Mouse (Mus musculus): ENCODE data around the gene Prmt8. TPM values are rescaled to one million over a fixed set of nuclear protein-coding genes. Genes with fewer than 3 reads are reported as not detected.
A peak's percentile ranks its signal among the peaks of the same experiment; 100 is the strongest.

The Prmt8 gene
- polyA plus RNA-seq, 1 experiment from 2014 or later, result 3.0 TPM

GRCm38 (mm10) chr6:127684981-127685380 is 84.3 kb downstream of the Prmt8 start:
- Histone ChIP-seq H3K9me3 (no peaks in the 10 kb centered on the region), H3K27me3 (no peaks in the 10 kb centered on the region; the same call in 1 of the 2 replicates), H3K36me3 (no peaks in the 10 kb centered on the region), H3K9ac (no peak overlapping the region), H3K4me1 (peaks cover 5% of the 10 kb centered on the region), H3K4me2 (replicated peaks) (no peak overlapping the region), H3K4me3 (no peak overlapping the region), H3K27ac (no peak overlapping the region)
- WGBS, result 68% methylated on average over 4 of the region's 4 CpGs
- no peak for ATAC-seq (ENCODE audit: insufficient number of reproducible peaks, insufficient read depth, low FRiP score, low TSS enrichment)

GRCm38 (mm10) chr6:127683561-127683960 is 85.7 kb downstream of the Prmt8 start:
- ATAC-seq (ENCODE audit: insufficient number of reproducible peaks, insufficient read depth, low FRiP score, low TSS enrichment), result no peak
- no peak overlapping the region for H3K4me3 ChIP-seq
- no peaks in the 10 kb centered on the region for H3K36me3 ChIP-seq
- H3K4me1 ChIP-seq, result no peaks in the 10 kb centered on the region
- H3K27ac ChIP-seq, result no peak overlapping the region
- no peak overlapping the region for H3K9ac ChIP-seq
- 51% methylated on average over 8 of the region's 8 CpGs for WGBS
- H3K27me3 ChIP-seq, result no peaks in the 10 kb centered on the region; the same call in 1 of the 2 replicates
- H3K9me3 ChIP-seq, result no peaks in the 10 kb centered on the region
- no peak overlapping the region for H3K4me2 ChIP-seq (replicated peaks)

GRCm38 (mm10) chr6:127680784-127681183 is 88.5 kb downstream of the Prmt8 start:
- no peak overlapping the region for H3K4me3 ChIP-seq
- H3K27me3 ChIP-seq, result no peaks in the 10 kb centered on the region; the same call in none of the 2 replicates
- H3K4me1 ChIP-seq, result no peaks in the 10 kb centered on the region
- H3K4me2 ChIP-seq (replicated peaks), result no peak overlapping the region
- no peak overlapping the region for H3K27ac ChIP-seq
- H3K9me3 ChIP-seq, result no peaks in the 10 kb centered on the region
- ATAC-seq (ENCODE audit: insufficient number of reproducible peaks, insufficient read depth, low FRiP score, low TSS enrichment), result no peak
- WGBS, result 89% methylated on average over 7 of the region's 7 CpGs
- no peaks in the 10 kb centered on the region for H3K36me3 ChIP-seq
- H3K9ac ChIP-seq, result no peak overlapping the region

GRCm38 (mm10) chr6:127678998-127679397 is 90.3 kb downstream of the Prmt8 start:
- H3K4me3 ChIP-seq, result no peak overlapping the region
- H3K4me2 ChIP-seq (replicated peaks), result no peak overlapping the region
- no peak overlapping the region for H3K27ac ChIP-seq
- H3K4me1 ChIP-seq, result no peaks in the 10 kb centered on the region
- H3K9ac ChIP-seq, result no peak overlapping the region
- no peaks in the 10 kb centered on the region for H3K36me3 ChIP-seq
- 84% methylated on average over 3 of the region's 3 CpGs for WGBS
- H3K9me3 ChIP-seq, result no peaks in the 10 kb centered on the region
- ATAC-seq (ENCODE audit: insufficient number of reproducible peaks, insufficient read depth, low FRiP score, low TSS enrichment), result no peak
- no peaks in the 10 kb centered on the region; the same call in none of the 2 replicates for H3K27me3 ChIP-seq

GRCm38 (mm10) chr6:127678320-127678719 is 91.0 kb downstream of the Prmt8 start:
- no peak for ATAC-seq (ENCODE audit: insufficient number of reproducible peaks, insufficient read depth, low FRiP score, low TSS enrichment)
- no peaks in the 10 kb centered on the region for H3K9me3 ChIP-seq
- H3K36me3 ChIP-seq, result no peaks in the 10 kb centered on the region

GRCm38 (mm10) chr6:127676866-127677265 is 92.4 kb downstream of the Prmt8 start:
- Histone ChIP-seq H3K27me3 (no peaks in the 10 kb centered on the region; the same call in none of the 2 replicates), H3K4me1 (no peaks in the 10 kb centered on the region), H3K9me3 (no peaks in the 10 kb centered on the region), H3K36me3 (no peaks in the 10 kb centered on the region), H3K4me2 (replicated peaks) (no peak overlapping the region), H3K9ac (no peak overlapping the region), H3K4me3 (no peak overlapping the region), H3K27ac (no peak overlapping the region)
- WGBS, result 82% methylated on average over 11 of the region's 11 CpGs
- ATAC-seq (ENCODE audit: insufficient number of reproducible peaks, insufficient read depth, low FRiP score, low TSS enrichment), result no peak

More at GRCm38 (mm10) chr6:127678320-127678719, 91.0 kb downstream of the Prmt8 start:
- H3K4me2 ChIP-seq (replicated peaks), result no peak overlapping the region
- H3K4me3 ChIP-seq, result no peak overlapping the region
- WGBS, result 75% methylated on average over 9 of the region's 9 CpGs
- H3K27ac ChIP-seq, result no peak overlapping the region
- no peaks in the 10 kb centered on the region for H3K4me1 ChIP-seq
- no peak overlapping the region for H3K9ac ChIP-seq
- H3K27me3 ChIP-seq, result no peaks in the 10 kb centered on the region; the same call in none of the 2 replicates

- Histone ChIP-seq H3K4me3 (no peak overlapping the region), H3K4me1 (no peaks in the 10 kb centered on the region), H3K9ac (no peak overlapping the region), H3K9me3 (no peaks in the 10 kb centered on the region), H3K36me3 (no peaks in the 10 kb centered on the region), H3K4me2 (replicated peaks) (no peak overlapping the region), H3K27me3 (no peaks in the 10 kb centered on the region; the same call in 1 of the 2 replicates), H3K27ac (no peak overlapping the region)
- ATAC-seq (ENCODE audit: insufficient number of reproducible peaks, insufficient read depth, low FRiP score, low TSS enrichment), result no peak
- WGBS, result 83% methylated on average over 7 of the region's 7 CpGs
Observed at GRCm38 (mm10) chr6:127672071-127672470, 97.2 kb downstream of the Prmt8 start.

GRCm38 (mm10) chr6:127670031-127670430 is 99.2 kb downstream of the Prmt8 start:
- Histone ChIP-seq H3K4me1 (no peaks in the 10 kb centered on the region), H3K4me3 (no peak overlapping the region), H3K27me3 (no peaks in the 10 kb centered on the region), H3K36me3 (no peaks in the 10 kb centered on the region), H3K4me2 (replicated peaks) (no peak overlapping the region), H3K9me3 (no peaks in the 10 kb centered on the region), H3K27ac (no peak overlapping the region), H3K9ac (no peak overlapping the region)
- no peak for ATAC-seq (ENCODE audit: insufficient number of reproducible peaks, insufficient read depth, low FRiP score, low TSS enrichment)
- WGBS, result 95% methylated on average over 4 of the region's 4 CpGs

- no peak overlapping the region for H3K27ac ChIP-seq
- 63% methylated on average over 4 of the region's 4 CpGs for whole genome bisulfite sequencing
Observed at GRCm38 (mm10) chr6:127669313-127669712, 100.0 kb downstream of the Prmt8 start.

GRCm38 (mm10) chr6:127663263-127663662 is 106.0 kb downstream of the Prmt8 start:
- no peaks in the 10 kb centered on the region for H3K9me3 ChIP-seq
- no peaks in the 10 kb centered on the region for H3K27me3 ChIP-seq
- H3K4me3 ChIP-seq, result no peak overlapping the region
- H3K4me1 ChIP-seq, result no peaks in the 10 kb centered on the region
- H3K9ac ChIP-seq, result no peak overlapping the region
- 83% methylated on average over 7 of the region's 7 CpGs for WGBS
- H3K27ac ChIP-seq, result no peak overlapping the region
- H3K4me2 ChIP-seq (replicated peaks), result no peak overlapping the region
- no peaks in the 10 kb centered on the region for H3K36me3 ChIP-seq
- no peak for ATAC-seq (ENCODE audit: insufficient number of reproducible peaks, insufficient read depth, low FRiP score, low TSS enrichment)

More at GRCm38 (mm10) chr6:127669313-127669712, 100.0 kb downstream of the Prmt8 start:
- H3K9ac ChIP-seq, result no peak overlapping the region
- no peak overlapping the region for H3K4me3 ChIP-seq
- H3K36me3 ChIP-seq, result no peaks in the 10 kb centered on the region
- H3K27me3 ChIP-seq, result no peaks in the 10 kb centered on the region
- no peaks in the 10 kb centered on the region for H3K4me1 ChIP-seq
- ATAC-seq (ENCODE audit: insufficient number of reproducible peaks, insufficient read depth, low FRiP score, low TSS enrichment), result no peak
- H3K9me3 ChIP-seq, result no peaks in the 10 kb centered on the region
- H3K4me2 ChIP-seq (replicated peaks), result no peak overlapping the region

- no peak overlapping the region for H3K27ac ChIP-seq
- H3K4me1 ChIP-seq, result no peaks in the 10 kb centered on the region
- H3K27me3 ChIP-seq, result no peaks in the 10 kb centered on the region
- no peaks in the 10 kb centered on the region for H3K36me3 ChIP-seq
- no peaks in the 10 kb centered on the region for H3K9me3 ChIP-seq
- H3K4me3 ChIP-seq, result no peak overlapping the region
- no peak overlapping the region for H3K9ac ChIP-seq
- H3K4me2 ChIP-seq (replicated peaks), result no peak overlapping the region
- 77% methylated on average over 7 of the region's 7 CpGs for WGBS
- ATAC-seq (ENCODE audit: insufficient number of reproducible peaks, insufficient read depth, low FRiP score, low TSS enrichment), result no peak
Observed at GRCm38 (mm10) chr6:127661717-127662292, 107.5 kb downstream of the Prmt8 start.

GRCm38 (mm10) chr6:127659966-127660365 is 109.3 kb downstream of the Prmt8 start:
- Histone ChIP-seq H3K27me3 (no peaks in the 10 kb centered on the region), H3K4me1 (no peaks in the 10 kb centered on the region), H3K9me3 (no peaks in the 10 kb centered on the region), H3K36me3 (no peaks in the 10 kb centered on the region), H3K4me2 (replicated peaks) (no peak overlapping the region), H3K4me3 (no peak overlapping the region), H3K27ac (no peak overlapping the region), H3K9ac (no peak overlapping the region)
- peak; percentile 52; the same call in 1 of the 2 replicates for ATAC-seq (ENCODE audit: insufficient number of reproducible peaks, insufficient read depth, low FRiP score, low TSS enrichment)
- 74% methylated on average over 4 of the region's 4 CpGs for WGBS

Data from embryonic facial prominence, embryonic 12.5 days (tissue).